Mouse (Mus musculus) forebrain, embryonic 14.5 days (tissue): ENCODE measurements at regions not wholly inside any gene's neighbourhood (a gene's known extent, or its start where the extent isn't known, plus 50 kb on each side); places are given as distances from the start of the nearest gene placed in this dataset.

Source experiments
- ATAC-seq: fragments of 200-750 bp; cut with Nextera tagmentation; 2 replicates; pipeline ENCODE4 v1.8.0; 2017; ENCODE audit warnings: mild to moderate bottlenecking, moderate library complexity
- DNase-seq: peaks from one replicate; pipeline ENCODE4 v3.0.0-alpha.2; 2015; ENCODE audit warnings: low spot score
- H3K27ac ChIP-seq: fragments of 300-500 bp; sonication (generic); 2 replicates; pipeline ENCODE4 v1.5.1; 2014; ENCODE audit warnings: low read depth, mild to moderate bottlenecking, control low read depth, low read length, moderate library complexity
- H3K27me3 ChIP-seq: fragments of 300-500 bp; sonication (generic); replicated peaks from 2 replicates; pipeline ENCODE4 v1.6.1; 2014; ENCODE audit warnings: low read length, control low read depth, mixed read lengths; ENCODE audit not compliant: control insufficient read depth, insufficient read depth
- H3K36me3 ChIP-seq: fragments of 300-500 bp; sonication (generic); 2 replicates; pipeline ENCODE4 v1.6.1; 2014; ENCODE audit warnings: low read length, control low read depth; ENCODE audit not compliant: control insufficient read depth, insufficient read depth
- H3K4me1 ChIP-seq: fragments of 300-500 bp; sonication (generic); 2 replicates; pipeline ENCODE4 v1.6.1; 2014; ENCODE audit warnings: antibody characterized with exemption, low read length, control low read depth; ENCODE audit not compliant: control insufficient read depth, insufficient read depth
- H3K4me2 ChIP-seq: fragments of 300-500 bp; sonication (generic); 2 replicates; pipeline ENCODE4 v1.6.1; 2014; ENCODE audit warnings: mild to moderate bottlenecking, control low read depth, low read length
- H3K4me3 ChIP-seq: fragments of 300-500 bp; sonication (generic); 2 replicates; pipeline ENCODE4 v1.5.1; 2014; ENCODE audit warnings: low read depth, low read length, control low read depth
- H3K9ac ChIP-seq: fragments of 300-500 bp; sonication (generic); 2 replicates; pipeline ENCODE4 v1.6.1; 2014; ENCODE audit warnings: mild to moderate bottlenecking, low read length, control low read depth, moderate library complexity
- H3K9me3 ChIP-seq: fragments of 300-500 bp; sonication (generic); replicated peaks from 2 replicates; pipeline ENCODE4 v1.6.1; 2016; ENCODE audit warnings: low read length, control low read depth, mixed read lengths; ENCODE audit not compliant: control insufficient read depth
- WGBS: fragments of 180-500 bp; shearing (Covaris S2); extraction: QIAGEN DNeasy Blood & Tissue Kit; methylation state at CpG from one replicate; pipeline ENCODE4 v1.1.7; 2014; 5-methylcytosine and 5-hydroxymethylcytosine counted together

DNA sequence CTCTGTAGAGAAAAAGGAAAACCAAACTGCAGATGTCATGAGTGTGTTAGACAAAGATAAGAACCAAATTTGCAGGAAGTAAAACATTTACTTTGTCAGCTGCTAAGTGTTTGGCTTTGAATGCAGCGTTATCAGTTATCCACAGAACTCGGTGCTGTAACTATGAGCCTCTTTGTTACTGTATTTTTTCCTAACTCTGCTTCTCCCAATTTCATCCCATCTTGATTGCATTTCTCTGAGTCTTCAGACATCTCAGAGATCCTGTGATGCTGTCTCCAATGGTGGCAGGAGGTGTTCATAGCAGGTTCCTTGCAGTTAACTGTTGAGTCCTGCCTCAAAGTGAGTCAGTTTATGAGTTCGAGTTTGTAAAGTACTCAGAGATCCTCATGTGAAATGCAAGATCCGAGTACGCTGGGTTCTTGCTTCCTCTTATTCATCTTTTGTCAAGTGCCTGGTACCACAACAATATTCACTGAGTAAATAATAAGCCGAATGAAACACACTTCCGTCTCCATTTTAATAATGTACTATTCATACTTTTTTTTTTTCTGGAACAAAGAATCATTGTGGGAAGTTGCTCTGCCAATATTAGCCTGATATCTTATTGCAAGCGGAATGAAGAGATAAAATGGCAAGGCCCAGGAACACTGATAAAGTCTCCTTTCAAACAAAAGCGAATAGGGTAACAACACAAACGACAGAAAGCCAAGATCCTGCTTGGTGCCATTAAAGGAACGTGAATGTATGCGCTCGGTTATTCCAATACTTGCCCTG lies 221.4 kb downstream of the Enc1 start:
- 87% methylated on average over 13 of the region's 13 CpGs for WGBS
- H3K36me3 ChIP-seq, result no peaks in the 10 kb centered on the region
- no peaks in the 10 kb centered on the region for H3K9me3 ChIP-seq
- ATAC-seq, result no peak
- H3K27me3 ChIP-seq, result no peaks in the 10 kb centered on the region
- no peak overlapping the region for H3K27ac ChIP-seq
- H3K4me2 ChIP-seq, result no peak overlapping the region
- no peak for DNase-seq
- no peak overlapping the region for H3K9ac ChIP-seq
- no peak overlapping the region for H3K4me3 ChIP-seq
- H3K4me1 ChIP-seq, result no peaks in the 10 kb centered on the region

DNA sequence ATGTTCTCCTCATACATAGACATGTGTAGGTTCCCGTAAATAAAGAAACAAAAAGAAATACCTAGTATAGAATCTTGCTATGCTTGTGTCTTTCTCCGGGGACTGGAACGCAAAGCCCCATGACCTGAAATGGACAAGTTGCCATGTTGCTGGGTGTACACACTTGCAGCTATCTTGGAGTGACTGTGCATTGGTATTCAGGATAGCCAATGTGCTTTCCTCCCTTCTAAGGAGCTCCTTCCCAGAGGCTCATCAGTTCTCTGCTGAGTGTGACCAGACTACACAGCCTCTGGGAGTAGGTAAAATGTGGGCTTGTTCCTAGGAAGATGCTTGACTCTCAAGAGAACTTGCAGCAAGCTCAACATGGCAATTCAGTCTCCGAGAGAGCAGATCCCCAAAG lies 220.3 kb downstream of the Enc1 start:
- Histone ChIP-seq H3K4me3 (no peak overlapping the region), H3K27me3 (no peaks in the 10 kb centered on the region), H3K9ac (no peak overlapping the region), H3K9me3 (no peaks in the 10 kb centered on the region), H3K4me2 (no peak overlapping the region), H3K4me1 (no peaks in the 10 kb centered on the region), H3K36me3 (no peaks in the 10 kb centered on the region), H3K27ac (no peak overlapping the region)
- DNase-seq (no peak), ATAC-seq (no peak)
- WGBS, result 98% methylated on average over 4 of the region's 4 CpGs

DNA sequence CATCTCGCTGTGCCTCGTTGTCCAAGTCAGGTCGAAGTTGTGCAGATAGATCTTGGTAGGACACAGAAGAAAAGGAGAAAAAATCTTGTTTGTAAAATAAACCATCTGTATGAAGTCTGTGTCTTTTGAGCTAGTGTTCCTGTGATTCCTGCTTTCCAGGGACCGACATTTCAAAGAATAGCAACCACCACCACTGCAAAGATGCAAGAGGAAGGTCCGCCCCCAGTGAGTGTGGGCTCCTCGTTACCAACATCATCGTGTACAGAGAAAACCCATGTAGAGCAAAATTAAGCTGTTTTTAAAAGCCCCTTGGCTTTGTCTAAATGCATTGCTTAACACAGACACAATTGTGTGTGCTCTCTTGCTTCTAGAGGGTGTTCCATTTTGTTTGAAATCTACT lies 218.2 kb downstream of the Enc1 start:
- Histone ChIP-seq H3K9ac (no peak overlapping the region), H3K36me3 (no peaks in the 10 kb centered on the region), H3K4me2 (no peak overlapping the region), H3K4me3 (no peak overlapping the region), H3K9me3 (no peaks in the 10 kb centered on the region), H3K27ac (no peak overlapping the region), H3K4me1 (peaks cover 5% of the 10 kb centered on the region; the same call in 1 of the 2 replicates), H3K27me3 (no peaks in the 10 kb centered on the region)
- DNase-seq, result no peak
- WGBS, result 72% methylated on average over 7 of the region's 7 CpGs
- no peak for ATAC-seq

DNA sequence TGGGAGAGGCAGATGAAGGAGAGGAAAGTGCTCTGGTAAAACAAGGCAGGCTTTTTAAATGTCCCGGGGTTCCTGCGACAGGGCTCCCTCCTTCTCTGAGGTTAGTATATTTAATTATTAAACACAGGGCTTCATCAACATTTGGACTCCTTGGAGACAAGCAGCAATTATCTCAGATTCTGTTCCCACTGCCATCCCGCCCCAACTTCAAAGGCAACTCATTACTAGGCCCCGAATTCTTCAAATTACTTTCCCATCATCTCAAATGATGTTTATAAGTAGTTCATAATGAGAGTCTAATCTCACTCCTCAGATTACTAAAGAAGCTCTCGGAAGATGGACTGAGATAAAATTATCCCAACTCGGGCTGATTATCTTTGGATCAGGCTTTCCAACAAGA lies 215.1 kb downstream of the Enc1 start:
- WGBS, result 17% methylated on average over 6 of the region's 6 CpGs
- ATAC-seq (no peak), DNase-seq (peak; percentile 34)
- Histone ChIP-seq H3K36me3 (no peaks in the 10 kb centered on the region), H3K4me2 (no peak overlapping the region), H3K9ac (no peak overlapping the region), H3K27me3 (no peaks in the 10 kb centered on the region), H3K4me1 (peaks cover 5% of the 10 kb centered on the region; the same call in 1 of the 2 replicates), H3K9me3 (no peaks in the 10 kb centered on the region), H3K4me3 (no peak overlapping the region), H3K27ac (no peak overlapping the region)

DNA sequence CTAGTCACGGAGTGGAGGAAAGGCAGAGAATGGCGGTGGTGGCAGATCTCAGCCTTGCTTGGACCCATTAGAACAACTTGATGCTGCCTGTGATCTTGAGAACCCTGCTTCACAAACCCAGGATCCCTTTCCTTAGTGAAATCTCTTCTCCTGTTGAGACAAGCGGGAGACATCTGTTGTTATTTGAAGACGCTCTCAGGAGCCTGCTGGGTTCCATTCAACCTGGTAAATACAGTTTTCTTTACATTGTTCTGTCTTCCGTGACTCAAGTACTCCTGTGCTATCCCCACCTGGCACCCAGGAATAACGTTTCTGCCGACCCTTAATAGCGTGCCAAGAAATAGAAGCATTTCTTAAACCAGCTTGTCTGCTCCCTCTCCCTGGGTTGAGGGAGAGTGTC lies 213.8 kb downstream of the Enc1 start:
- Histone ChIP-seq H3K9me3 (no peaks in the 10 kb centered on the region), H3K9ac (no peak overlapping the region), H3K36me3 (no peaks in the 10 kb centered on the region), H3K4me2 (no peak overlapping the region), H3K27ac (no peak overlapping the region), H3K4me3 (no peak overlapping the region), H3K4me1 (peaks cover 5% of the 10 kb centered on the region; the same call in 1 of the 2 replicates), H3K27me3 (no peaks in the 10 kb centered on the region)
- WGBS, result 65% methylated on average over 8 of the region's 8 CpGs
- ATAC-seq (no peak), DNase-seq (no peak)

DNA sequence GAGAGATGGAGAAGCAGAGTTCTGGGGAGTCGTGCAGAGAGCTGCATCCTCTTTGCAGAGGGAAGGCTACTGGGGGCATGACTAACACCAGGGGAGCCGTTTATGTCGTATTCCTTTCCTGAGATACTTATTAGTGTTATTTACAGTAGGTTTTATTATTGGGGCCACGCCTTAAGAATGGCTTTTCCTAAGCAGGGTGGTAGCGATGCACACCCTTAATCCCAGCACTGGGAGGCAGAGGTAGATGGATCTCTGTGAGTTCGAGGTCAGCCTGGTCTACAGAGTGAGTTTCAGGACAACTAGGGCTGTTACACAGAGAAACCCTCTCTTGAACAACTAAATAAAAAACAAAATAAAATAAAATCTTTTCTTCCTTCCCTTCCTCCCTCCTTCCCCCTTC lies 212.6 kb downstream of the Enc1 start:
- H3K36me3 ChIP-seq, result no peaks in the 10 kb centered on the region
- no peak overlapping the region for H3K4me2 ChIP-seq
- H3K9ac ChIP-seq, result no peak overlapping the region
- H3K4me3 ChIP-seq, result no peak overlapping the region
- no peaks in the 10 kb centered on the region for H3K27me3 ChIP-seq
- peaks cover 5% of the 10 kb centered on the region; the same call in 1 of the 2 replicates for H3K4me1 ChIP-seq
- no peak for DNase-seq
- no peak overlapping the region for H3K27ac ChIP-seq
- WGBS, result 77% methylated on average over 6 of the region's 6 CpGs
- no peaks in the 10 kb centered on the region for H3K9me3 ChIP-seq
- ATAC-seq, result no peak

DNA sequence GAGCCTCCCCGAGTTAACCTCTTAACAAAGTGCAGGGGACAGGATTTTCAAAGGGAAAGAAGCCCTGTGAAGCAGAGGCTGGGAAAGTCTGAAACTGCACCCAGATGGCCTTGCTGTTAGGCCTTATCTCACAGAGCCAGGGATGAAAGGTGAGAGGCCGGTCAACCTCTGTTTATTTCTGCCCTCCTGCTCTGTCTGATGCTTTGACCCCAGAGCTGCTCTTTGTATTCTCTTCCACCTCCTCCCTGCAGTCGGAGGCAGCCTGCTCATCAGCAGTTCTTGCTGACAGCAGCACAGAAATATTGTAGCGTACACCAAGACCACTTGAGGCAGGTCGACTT lies 212.2 kb downstream of the Enc1 start:
- no peaks in the 10 kb centered on the region for H3K36me3 ChIP-seq
- H3K9ac ChIP-seq, result no peak overlapping the region
- H3K27me3 ChIP-seq, result no peaks in the 10 kb centered on the region
- H3K9me3 ChIP-seq, result no peaks in the 10 kb centered on the region
- no peak overlapping the region for H3K27ac ChIP-seq
- no peak overlapping the region for H3K4me3 ChIP-seq
- H3K4me2 ChIP-seq, result no peak overlapping the region
- H3K4me1 ChIP-seq, result peaks cover 5% of the 10 kb centered on the region; the same call in 1 of the 2 replicates
- no peak for DNase-seq
- 28% methylated on average over 5 of the region's 5 CpGs for WGBS
- ATAC-seq, result no peak

DNA sequence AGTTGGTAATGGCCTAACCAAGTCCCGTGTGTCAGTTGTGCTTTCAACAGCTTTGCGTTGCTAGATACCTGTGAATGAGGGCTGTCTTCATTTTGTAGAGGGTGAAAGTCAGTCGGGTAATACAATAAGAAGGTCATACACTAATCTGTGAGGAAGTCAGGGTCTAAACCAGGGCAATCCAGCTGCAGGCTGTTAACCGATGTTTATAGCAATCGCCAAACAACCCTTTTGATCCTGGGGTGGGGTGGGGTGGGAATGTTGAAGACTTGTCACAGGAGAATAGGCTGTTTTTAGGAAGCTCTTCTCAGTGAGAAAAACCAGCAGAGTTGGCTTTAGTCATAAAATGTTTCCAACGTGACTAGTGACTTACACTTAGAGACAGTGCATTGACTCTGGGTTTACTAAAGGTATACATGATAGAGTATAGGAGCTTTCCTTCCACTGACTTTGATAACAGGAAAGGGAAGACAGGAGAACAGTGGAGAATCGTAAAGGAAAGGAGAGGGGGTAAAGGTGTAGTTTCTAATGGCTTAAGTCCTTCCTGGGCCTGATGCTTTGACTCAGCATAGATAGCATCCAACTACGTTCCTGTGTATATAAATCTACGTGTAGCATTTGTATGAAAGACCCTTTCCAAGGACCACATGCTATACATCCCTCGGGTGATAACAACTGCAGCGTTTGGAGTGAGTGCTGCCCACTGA lies 211.6 kb downstream of the Enc1 start:
- DNase-seq, result no peak
- no peaks in the 10 kb centered on the region for H3K27me3 ChIP-seq
- H3K27ac ChIP-seq, result no peak overlapping the region
- H3K4me2 ChIP-seq, result no peak overlapping the region
- 65% methylated on average over 11 of the region's 11 CpGs for WGBS
- H3K9me3 ChIP-seq, result no peaks in the 10 kb centered on the region
- no peak overlapping the region for H3K4me3 ChIP-seq
- H3K4me1 ChIP-seq, result peaks cover 5% of the 10 kb centered on the region; the same call in 1 of the 2 replicates
- no peak for ATAC-seq
- H3K36me3 ChIP-seq, result no peaks in the 10 kb centered on the region
- H3K9ac ChIP-seq, result no peak overlapping the region

DNA sequence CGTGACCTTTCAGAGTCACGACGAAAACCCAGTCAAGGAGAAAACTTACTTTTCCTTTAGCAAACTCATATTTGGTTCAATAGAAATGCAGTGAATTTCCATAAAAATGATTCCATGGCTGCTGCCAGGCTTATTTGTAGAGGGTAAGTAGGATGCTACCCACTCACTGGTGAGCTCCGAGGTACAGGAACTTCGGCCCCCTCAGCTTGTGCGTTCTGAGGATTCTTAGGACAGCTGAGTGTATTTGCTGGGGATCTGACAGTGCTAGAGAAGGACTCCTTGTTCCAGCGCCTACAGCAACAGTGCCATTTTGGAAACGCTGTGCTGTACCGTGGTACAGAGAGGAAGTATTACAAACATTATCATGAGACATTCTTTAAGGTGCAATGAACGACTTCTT lies 210.4 kb downstream of the Enc1 start:
- Histone ChIP-seq H3K4me2 (no peak overlapping the region), H3K9me3 (no peaks in the 10 kb centered on the region), H3K36me3 (no peaks in the 10 kb centered on the region), H3K27ac (no peak overlapping the region), H3K27me3 (no peaks in the 10 kb centered on the region), H3K4me1 (peaks cover 5% of the 10 kb centered on the region; the same call in 1 of the 2 replicates), H3K9ac (no peak overlapping the region), H3K4me3 (no peak overlapping the region)
- DNase-seq, result no peak
- WGBS, result 92% methylated on average over 10 of the region's 10 CpGs
- ATAC-seq, result no peak
